Mouse (Mus musculus) liver, adult (tissue): ENCODE measurements around the gene Wdr92.

Experiments used
- GATA4 ChIP-seq: IDR thresholded peaks from 2 replicates; pipeline ENCODE4 v1.6.1; 2014; ENCODE audit warnings: mild to moderate bottlenecking, low read length; ENCODE audit not compliant: insufficient replicate concordance

Gene Wdr92

DNA sequence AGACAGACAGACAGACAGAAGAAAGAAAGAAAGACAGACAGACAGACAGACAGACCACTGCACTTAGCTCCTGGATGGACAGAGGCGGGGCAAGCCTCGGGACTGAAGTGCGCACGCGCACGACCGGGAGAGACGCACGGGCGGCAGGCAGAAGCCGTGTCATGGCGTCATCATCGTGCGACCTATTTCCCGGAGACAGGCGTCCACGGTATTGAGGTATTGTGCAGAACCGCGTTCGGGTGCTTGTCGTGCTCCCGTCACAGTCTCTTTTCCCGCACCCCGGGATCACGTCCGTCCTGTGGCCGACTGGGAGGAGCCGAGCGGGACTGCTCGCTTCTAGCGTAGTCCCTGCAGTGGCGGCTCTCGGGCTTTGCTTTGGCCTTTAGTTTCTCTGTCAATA lies 75.5 kb downstream of the Wdr92 start, which contains the start of gene C1d:
C1d (plus strand) TSS at position 137 of the 400 bp plus-strand sequence.
- TF ChIP-seq GATA4: no peak

DNA sequence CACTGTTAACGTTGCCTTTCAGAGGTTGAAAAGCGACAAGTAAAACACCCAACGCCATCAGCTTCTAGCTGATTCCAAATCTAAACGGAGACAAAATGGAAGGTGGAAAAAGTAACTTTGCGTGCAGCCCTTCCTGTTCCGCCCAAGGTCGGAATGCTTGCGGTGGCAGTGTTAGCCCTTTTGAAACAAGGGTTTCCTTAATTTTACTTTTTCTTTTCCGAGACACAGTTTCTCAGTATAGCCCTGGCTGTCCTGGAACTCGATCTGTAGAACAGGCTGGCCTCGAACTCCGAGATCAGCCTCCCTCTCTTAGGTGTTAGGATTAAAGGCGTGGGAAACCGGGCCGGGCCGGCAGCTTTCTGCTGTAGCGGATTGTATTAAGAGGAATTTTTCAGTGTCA lies 76.0 kb downstream of the Wdr92 start:
- TF ChIP-seq GATA4: no peak

DNA sequence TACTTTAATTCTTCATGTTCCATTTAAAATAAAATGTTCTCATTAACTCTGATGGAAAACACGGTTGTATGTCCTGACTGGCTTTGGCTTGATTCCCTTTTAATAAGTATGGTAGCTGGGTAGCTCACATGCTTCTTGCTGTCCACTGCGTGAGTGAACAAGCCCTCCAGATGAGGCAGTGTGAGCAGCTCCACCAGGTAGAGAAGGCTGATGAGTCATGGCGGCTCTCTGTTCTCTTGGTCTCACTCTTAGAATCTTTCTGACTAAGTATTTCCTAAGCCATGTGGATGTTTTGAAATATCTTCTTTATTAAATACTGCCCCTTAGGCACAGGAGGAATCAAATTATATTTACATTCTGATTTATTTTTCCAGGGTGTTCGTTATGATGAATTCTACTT lies 85.3 kb downstream of the Wdr92 start:
- TF ChIP-seq GATA4: no peak

DNA sequence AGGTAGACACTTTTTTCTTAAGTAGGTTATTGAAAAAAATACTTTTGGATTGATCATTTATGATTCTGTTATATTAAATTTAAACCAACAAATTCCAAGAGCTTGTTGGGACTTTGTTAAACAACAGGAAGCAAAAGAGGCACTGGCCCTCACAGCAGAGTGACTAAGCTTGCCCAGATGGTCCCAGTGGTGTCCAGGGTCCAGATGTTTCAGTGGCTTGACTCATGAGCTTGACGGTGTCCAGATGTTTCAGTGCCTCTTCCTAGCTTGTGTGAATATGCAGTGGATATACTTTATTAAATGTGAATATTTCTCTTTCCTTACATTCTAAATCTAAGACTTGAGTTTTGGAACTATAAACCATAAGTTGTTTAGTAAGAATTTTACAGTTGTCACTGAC lies 86.9 kb downstream of the Wdr92 start:
- no peak for TF ChIP-seq GATA4

DNA sequence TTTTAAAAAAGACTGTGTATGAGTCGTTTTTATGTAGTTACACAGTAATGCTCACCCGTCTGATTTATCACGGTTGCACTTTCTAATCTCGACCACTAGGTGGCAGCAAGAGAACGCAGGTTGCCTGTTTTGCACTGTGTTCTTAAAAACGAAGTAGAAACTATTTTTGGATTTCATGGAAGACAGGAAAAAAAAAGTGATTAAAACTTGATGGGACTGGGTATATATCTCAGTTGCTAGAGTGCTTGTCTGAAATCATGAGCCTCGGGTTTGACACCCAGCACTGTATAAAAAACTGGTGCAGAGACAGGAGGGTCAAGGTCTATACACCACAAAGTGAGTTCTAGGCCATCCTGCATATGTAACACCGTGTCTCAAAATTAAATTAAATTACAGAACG lies 98.1 kb downstream of the Wdr92 start:
- no peak for TF ChIP-seq GATA4
